Mouse (Mus musculus): ENCODE measurements around the gene Rbm47.

Rbm47 gene

DNA sequence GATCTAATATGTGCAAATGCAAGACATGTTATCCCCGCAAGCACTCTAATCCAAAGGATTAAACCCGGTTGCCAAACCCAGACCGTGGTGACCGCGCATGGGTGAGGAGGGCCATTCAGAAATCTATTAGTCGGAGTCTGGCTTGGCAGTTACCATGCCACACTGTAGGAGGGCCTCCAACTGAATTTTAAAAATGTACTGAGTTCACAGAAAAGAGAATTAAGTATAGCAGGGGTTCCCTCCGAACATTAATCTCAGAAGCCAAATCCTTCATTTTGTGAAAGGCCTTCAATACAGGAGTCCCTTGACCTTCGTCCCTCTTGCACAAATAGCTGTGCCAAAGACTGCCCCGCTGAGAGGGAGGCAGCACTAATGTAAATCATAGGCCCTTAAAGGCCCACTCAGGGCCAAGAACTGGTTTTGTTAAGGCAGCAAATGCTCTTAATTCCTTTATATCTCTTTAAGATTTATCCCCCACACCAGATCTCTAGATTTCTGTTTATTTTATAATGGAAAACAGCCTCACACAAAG, 16.4 kb downstream of the Rbm47 start:
- DNase-seq (ENCODE audit: low spot score in 2 of 2): no peak

DNA sequence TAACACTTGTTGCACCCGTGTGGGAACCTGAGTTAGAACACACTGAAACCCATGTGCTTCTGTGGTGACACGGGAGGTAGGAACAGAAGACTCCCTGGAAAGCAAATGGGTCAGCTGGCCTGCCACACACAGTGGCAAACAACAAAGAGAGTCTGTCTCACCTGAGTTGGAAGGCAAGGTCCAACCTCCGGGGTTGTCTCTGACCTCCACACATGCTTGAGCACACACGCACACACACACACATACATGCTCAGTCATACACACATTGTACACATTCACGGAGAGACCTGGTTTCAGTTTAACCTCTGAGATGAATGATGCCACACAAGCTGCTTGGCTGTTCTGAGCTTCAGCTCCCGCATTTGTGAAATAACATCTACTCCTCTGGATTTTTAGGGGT, 18.3 kb downstream of the Rbm47 start:
- DNase-seq (ENCODE audit: low spot score in 2 of 2): no peak

DNA sequence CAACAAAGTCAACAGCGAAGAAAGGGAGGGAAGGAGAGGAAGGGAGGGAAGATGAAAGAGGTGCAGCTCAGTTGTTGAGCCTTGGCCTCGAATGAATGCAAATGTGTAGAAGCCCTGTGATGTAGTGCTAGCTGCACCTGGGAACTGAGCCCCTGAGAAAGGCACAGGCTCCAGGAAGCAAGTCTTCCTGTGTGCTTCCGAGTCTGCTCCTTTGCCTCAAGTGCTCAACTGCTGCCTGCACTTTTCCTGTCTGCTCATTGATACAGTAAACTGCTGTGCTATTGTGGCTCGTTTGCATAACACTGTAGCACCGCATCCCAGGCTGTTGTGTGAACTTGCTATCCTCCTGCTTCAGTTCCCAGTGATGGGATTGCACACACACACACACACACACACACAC, 19.4 kb downstream of the Rbm47 start:
- DNase-seq (ENCODE audit: low spot score in 2 of 2): no peak

DNA sequence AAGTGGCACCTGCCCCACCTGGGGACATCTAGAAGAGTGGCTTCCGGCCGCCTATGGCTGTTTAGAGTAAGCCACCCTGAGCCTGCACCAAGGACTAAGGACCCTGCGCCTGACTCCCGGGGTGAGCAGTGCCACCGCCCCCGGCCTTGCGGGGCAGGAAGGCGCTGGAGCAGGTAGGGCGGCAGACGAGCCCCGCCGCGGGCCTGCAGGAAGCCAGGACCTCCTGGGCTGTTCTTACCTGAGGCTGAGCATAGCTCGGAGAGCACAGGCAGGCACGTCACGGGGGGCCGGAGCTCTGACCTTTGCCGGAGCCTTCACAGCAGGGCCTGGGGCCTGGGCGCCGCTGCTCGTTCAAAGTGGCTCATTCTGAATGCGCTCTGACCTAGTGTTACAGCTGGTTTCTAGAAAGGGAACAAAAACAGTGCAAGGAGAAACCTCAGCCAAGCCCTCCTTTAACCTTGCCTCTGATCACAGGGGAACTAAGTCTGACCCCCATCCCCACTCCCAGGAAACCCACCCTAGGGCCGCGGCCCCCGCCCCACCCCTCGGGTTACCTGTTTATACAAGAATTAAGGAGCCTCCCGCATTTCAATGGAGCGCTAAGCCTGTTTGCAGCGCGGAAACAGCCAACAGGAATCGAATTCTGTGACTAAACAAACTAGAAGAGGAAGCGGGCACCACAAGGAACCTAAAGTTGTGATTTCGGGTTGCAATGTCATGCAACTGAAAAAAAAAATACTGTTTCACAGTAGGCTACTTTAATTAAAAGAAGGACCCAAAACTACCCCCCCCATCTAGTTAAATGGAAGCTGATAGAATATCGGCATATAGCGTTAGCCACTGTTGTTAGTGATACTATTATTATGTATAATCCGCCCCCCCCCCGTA, 21.4 kb downstream of the Rbm47 start:
- DNase-seq (ENCODE audit: low spot score in 2 of 2): no peak

DNA sequence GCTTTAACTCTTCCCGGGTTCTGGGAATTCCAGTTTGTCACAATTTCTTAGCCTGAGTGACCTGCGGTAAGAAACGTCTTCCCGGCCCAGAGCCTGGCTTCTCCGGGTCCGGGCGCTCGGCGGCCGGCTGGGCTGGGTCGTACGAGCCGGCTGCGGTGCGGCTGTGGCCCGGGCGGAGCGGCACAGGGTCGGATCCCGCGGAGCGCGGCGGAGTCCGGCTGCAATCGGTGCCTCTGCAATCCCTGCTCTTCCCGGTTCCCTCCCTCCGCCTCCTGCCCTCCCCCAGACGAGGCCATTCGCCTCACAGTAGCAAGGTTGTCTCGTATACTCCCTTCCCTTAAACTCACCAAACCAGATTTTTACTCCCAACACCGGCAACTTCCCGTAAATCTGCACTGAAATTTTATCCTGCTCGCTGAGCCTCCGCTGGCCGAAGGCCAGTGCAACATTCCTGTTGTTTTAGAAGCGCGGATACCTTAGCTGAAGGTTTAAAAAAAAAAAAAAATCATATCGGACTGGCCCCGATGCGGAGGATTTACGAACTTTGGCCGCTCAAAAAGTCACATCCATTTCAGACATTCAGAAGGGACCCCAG, 22.1 kb downstream of the Rbm47 start:
- DNase-seq (ENCODE audit: low spot score in 2 of 2): no peak

DNA sequence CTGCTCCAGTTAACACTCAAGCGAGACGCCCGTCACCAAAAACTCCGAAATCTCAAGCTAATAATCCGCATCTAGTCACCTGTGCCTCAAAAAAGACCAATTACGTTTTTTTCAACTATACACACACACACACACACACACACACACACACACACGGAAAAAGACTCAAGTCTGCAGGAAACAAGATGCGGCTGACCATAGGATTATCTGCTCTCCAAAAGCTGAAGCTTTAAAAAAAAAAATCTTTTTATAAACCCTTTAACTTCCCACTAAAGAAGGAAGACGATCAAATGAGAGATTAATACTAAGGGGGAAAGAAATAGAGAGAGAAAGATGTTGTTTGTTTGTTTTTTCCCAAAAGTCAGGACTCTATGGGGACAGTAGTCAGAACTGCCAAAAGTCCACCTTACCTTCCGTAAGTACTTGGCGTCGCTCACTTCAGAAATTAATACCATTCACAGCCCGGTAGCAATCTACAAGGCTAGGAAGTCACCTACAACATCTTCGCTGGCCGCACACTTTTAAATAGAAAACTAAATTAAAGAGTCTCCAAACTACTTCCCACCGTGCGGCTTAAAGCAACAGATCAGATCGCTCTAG, 22.7 kb downstream of the Rbm47 start:
- DNase-seq (ENCODE audit: low spot score in 2 of 2): no peak

DNA sequence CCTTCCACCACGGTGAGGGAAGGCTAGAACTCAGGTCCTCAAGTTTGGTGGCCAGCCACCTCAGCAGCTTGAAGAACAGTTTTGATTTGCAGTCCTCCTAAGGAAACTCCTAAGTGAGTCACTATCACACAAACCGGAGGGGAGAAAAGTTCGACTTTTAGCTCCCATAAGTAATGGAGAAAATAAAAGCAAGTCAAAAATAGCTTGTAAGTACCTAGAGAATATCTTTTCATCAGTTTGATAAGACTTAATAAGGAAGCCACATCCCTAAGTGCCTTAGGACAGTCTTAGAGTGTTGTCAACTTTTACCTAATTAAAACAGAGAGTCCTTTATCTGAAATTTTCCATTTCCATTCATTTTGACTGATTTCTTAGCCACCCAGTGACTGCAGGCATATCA, 23.3 kb downstream of the Rbm47 start:
- DNase-seq (ENCODE audit: low spot score in 2 of 2): no peak

DNA sequence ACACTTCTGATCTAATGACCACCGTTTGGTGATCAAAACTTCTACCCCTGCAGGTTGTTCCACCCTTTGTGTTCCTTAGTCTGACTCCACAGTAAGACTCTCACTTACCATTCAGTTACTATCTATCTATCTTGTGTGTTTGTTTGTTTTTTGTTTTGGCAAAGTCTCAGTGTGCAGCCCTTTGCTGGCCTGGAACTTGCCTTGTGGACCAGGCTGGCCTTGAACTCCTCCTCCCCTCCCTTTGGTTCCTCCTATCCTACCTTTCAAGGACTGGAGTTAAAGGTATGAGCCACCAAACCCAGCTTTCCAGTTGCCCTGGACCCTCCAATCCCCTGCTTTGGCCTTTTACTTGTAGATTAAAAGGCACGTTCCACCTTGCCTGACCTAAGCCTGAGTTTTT, 23.8 kb downstream of the Rbm47 start:
- no peak for DNase-seq (ENCODE audit: low spot score in 2 of 2)

DNA sequence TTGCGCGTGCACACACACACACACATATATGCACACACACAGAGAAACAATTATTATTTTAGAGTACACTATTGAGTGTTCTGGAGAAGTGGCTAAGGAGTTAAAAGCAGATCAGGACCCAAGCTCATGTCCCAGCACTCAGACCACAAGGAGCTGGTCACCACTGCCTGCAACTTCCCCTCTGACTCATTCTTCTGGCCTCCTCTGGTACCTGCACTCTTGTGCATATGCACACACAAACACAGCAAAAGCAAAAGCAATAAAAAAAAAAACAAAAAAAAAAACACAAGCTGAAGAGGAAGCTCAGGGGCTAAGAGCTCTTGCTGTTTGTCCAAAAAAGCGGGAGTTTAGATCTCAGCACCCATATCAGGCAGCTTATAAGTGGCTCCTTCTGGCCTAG, 25.6 kb downstream of the Rbm47 start:
- DNase-seq (ENCODE audit: low spot score in 2 of 2): no peak

DNA sequence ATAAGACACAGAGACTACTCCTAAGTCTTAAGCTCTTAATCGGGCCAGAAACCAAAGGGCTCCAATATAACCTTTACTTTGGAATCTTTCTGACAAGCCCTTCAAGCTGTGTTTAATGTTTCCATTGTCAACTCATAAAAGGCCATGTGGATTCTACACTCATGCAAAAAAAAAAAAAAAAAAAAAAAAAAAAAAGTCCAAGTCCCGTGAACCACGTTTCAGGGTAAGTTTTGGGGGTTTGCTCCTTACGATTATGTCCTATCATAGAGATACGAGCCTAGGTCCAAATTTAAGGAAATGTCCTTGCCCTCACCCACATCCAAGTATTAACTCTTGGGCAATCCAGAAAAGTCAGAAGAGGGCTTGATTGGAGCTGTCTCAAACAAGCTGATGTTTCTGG, 27.3 kb downstream of the Rbm47 start:
- DNase-seq (ENCODE audit: low spot score in 2 of 2): no peak

DNA sequence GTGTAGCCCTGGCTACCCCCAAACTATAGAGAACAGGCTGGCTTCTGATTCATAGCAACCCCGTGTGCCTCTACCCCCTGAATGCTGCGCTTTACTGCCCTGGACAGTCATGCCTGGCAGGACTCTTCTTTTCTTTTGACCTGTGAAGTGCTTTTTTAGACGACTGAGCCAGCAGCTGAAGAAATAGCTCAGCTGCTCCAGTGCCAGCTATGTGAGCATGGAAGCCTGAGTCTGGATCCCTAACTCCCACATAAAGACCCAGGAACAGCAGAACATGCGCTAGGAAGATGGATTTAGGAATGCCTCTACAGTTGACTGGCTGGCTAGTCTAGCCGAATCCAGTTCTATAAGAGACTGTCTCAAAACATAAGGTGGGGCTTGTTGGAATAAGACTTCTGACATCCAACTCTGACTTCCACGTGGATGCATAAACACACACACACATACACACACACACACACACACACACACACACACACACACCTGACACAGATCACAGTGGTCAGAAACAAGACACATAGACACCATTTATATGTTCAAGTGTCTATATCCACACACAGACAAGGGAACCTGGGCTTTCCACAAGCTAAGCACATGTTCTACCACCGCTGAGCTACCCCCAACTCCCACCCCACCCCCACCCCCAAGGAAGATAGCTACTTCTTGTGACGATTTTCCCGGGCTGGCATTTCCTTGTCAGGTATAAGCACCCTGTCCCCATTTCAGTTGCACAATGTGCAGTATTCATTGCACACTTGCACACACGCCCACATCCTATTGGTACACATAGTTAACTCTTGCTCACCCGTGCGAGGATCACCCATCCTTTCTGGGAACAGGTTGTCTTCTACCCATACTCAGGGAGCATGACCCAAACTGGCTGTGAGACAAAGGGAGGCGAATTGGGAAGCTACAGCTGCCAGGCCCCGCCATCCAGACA, 29.6 kb downstream of the Rbm47 start:
- no peak for DNase-seq (ENCODE audit: low spot score in 2 of 2)

DNA sequence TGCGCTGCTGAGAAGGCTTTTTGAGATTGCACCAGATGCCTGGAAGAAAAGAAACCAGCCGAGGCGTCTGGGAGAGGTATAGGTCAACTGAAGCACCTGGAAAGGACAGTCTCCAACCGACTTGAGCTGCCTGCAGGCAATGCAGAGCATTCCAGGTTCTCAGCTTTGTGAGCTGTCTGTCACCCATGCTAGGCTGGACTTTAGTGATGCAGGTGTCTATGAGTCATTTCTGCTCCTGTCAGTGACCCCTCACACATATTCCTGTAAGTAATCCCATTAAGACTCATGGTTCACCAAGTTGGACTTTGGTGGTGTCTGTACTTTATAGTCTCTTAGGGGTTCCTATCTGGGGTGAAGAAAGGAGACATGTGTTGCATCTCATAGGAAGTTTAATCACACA, 31.4 kb downstream of the Rbm47 start:
- DNase-seq (ENCODE audit: low spot score in 2 of 2): no peak

DNA sequence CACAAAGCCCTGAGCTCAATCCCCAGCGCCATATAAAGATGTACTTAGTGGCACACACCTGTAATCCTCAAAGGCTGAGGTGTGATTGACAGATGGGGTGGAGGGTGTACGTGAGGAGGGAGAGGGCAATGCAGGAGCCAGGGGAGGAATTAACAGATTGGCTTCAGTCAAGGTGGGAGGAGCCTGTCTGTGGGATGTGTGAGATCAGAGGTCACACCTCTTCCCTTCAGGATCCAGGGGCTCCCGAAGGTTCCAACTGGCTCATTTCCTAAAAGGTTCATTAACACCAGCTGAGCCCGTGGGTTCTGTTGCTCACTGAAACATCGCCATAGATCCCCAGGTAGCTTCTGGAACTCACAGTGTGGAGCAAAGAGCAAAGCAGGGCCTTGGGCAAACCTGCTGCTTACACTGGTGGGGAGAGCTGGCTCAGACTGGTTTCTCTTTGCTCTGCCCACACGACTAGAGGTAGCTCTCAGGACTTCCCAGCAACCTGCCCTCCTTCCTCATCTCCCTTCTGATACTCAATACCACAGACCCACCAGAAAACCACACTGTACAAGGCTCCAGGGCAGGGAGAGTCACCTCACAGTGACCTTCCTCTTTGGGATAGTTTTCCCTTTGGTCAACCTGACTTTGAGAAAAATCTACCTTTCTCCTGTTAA, 33.2 kb downstream of the Rbm47 start:
- DNase-seq (ENCODE audit: low spot score in 2 of 2): no peak

DNA sequence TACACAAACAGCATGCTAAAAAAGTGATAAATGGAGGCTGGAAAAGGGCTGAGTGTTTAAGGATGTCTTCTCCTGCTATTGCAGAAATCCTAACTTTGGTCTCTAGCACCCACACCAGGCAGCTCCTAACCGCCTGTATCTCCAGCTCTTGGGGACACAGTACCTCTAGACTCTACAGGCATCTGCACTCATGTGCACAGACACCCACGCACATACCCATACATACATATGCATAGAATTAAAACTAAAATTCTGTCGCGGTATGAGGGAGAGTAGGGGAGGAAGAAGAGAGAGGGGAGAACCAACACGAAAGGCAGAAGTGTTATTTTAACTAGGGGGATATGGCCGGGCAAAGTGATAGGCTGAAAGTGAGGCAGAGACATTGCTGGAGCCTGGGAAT, 33.7 kb downstream of the Rbm47 start:
- DNase-seq (ENCODE audit: low spot score in 2 of 2): no peak

DNA sequence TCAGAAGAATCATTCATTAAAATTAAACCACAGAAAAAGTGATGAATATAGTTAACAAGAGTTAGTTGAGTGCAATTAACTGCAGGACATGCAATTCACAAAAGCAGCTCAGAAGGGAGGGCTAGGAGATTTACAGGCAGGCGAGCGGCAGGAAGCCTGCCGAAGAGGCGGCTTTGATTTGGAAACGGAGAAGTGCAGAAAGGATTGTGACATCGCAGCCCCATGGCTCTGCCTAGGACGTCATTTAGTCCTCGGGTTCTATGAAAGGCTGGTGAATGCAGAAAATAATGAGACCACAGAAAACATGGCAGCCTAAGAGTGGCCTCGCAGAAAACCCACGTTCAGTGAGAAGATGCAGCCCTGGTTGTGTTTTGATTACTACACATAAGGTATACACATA, 34.3 kb downstream of the Rbm47 start:
- DNase-seq (ENCODE audit: low spot score in 2 of 2): peak; percentile 9 to 10

DNA sequence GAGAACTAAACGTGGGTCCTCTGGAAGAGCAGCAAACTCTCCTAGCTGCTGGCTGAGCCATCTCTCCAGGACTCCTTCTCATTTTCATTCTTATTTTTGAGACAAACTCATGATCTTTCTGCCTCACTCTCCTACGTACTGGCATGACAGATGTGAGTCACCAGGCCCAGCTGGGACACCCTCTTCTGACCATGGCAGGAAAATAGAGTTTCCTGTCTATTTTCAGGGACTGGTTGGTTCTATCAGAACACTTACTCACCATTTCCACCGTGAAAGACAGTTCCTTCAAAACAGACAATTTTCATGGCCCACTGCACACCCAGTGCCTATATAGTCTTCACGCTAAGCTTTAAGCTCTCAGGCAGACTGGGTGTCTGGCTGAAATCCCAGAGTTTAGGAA, 35.7 kb downstream of the Rbm47 start:
- DNase-seq (ENCODE audit: low spot score in 2 of 2): peak; percentile 7 to 22

DNA sequence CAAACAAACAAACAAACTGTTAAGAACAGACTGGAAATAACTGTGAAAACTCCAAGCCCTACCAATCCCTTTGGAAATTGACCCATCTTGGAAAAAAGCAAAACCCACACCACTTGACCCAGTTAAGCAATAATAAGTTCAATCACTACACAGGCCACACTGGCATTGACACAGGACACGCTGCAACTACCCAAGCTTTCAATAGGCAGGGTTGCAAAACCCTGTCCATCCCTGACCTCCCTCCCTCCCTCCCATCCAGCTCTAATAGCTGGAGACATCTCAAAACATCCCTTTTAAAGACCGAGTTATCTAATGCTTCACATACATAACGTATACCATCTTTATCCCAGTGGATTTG, 37.1 kb downstream of the Rbm47 start:
- DNase-seq (ENCODE audit: low spot score in 2 of 2): no peak

DNA sequence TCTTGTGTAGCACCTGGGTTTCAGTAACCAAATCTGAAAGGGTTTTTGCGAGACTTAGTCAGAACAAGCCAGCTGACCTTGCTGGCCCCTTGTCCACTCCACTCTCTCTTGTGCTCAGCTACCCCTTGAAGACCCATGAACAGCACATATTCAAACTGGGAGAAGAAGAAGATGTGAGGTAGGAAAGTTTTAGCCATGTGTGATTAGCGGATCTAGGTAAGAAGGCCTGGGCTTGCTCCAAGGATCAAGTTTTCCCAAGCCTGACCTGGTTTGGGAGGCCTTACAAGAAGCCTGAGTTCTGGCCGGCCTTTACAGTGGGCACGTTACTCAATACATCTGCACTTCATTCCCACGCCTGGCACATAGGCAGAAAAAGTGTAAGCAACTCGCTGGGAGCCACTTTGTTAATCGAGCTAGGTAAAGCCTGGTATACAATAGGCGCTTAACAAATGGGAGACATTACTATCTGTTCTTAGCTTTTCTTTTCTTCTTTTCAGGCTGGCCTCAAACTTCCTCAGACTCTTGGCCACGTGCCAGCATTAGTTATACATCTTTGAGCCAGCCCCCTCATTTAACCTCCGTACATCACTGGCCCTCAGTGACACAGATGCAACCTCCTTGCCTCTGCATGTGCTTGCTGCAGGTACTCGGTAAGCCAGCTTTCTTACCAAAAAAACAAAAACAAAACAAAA, 37.6 kb downstream of the Rbm47 start:
- no peak for DNase-seq (ENCODE audit: low spot score in 2 of 2)

DNA sequence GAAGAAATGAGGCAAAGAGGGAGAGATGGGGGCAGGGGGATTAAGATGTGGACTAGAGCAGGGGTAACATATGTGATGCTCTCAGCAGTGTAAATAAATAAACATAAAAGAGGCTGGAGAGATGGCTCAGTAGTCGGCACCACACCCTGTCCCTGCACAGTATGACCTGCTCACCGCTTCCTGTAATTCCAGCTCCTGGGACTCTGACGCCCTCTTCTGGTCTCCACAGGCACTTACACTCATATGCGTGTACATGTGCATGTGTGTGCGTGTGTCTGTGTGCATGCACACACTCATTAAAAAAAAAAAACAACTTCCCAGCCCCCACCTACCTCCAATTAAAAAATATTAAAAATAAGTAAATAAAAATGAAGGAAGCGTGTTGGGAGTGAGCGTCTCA, 38.3 kb downstream of the Rbm47 start:
- DNase-seq (ENCODE audit: low spot score in 2 of 2): no peak

DNA sequence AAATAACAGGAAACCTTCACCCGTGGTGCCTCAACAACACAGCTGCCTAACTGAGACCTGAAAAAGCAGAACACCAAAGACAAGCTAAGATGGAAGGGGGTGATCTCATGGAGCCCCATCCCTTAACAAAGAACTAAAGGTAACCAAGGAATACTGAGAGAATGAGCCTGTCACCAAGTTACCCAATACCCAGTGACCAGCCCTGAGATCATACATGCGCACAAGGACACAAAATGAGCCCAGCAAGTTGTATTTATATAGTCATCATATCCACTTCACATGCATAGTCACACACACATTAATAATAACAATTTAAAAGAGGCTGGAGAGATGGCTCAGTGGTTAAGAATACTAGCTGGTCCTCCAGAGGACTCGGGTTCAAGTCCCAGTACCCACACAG, 44.0 kb downstream of the Rbm47 start:
- no peak for DNase-seq (ENCODE audit: low spot score in 2 of 2)

DNA sequence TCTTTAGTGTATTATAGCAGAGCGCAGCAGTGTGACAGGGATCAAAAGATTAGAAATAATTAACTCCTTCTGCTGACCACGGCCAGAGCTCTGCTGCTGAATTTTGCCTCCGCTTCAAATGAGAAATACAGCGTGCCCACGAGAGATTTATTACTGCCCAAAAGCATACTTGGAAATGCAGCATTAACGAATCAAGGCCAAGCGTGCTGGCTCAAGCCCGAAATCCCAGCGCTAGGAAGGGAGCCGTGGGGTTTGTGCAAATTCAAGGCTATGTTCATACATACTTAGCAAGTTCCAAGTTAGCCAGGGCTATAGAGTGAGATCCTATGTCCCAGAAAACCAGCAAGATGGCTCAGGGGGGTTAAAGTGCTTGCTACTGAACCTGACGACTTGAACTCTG, 47.5 kb downstream of the Rbm47 start:
- DNase-seq (ENCODE audit: low spot score in 2 of 2): no peak

All from left cerebral cortex, adult 9 months (tissue).